Comparison of ENCODE assay signal across 33 mouse cellular contexts in the genomic region with DNA sequence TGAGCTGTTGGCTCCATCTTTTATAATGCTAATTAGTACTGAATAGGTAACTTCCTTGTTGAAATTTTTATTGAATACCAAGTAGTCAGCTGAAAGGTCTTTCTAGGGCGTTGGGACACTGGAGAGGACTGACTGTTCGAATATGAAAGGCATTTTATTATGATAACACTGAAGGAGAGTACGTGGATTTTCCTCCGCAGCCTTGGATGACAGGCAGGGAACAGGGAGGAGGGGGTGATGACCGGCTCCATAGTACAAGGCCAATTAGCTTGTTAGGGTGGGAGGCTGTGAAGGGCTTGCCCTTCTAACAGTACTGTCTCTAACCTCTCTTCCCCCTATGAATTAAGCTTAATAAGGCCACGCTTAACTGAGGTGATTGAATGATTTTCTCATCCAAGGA. TPM values are rescaled to one million over a fixed set of nuclear protein-coding genes. Genes with fewer than 3 reads are reported as not detected.
"Had no signal": no experiment of that assay in that cellular context is flagged by ENCODE, and none has a peak within 500 bp of the region (broad histone marks: within the 10 kb centered on the region; RNA-seq: fewer than 3 reads in every experiment).

No protein-coding gene starts in this region.

RNA-seq across cellular contexts. Expression of gene 1700029P11Rik, which starts 10.7 kb away (rescaled TPM):
- total RNA-seq: gastrocnemius, adult 2 months; gastrocnemius, postnatal 10 days; gastrocnemius, postnatal 25 days; gastrocnemius, postnatal 4 days; granulocyte monocyte progenitor cell, adult 5-6 weeks; heart, adult 18-20 months; heart, adult 8-10 months; heart, postnatal 10 days; heart, postnatal 25 days; heart, postnatal 4 days; layer of hippocampus, adult 2 months; layer of hippocampus, postnatal 10 days; layer of hippocampus, postnatal 25 days; left cerebral cortex, adult 2 months; left cerebral cortex, postnatal 14 days; left cerebral cortex, postnatal 36 days had no signal
- polyA plus RNA-seq: heart, embryonic 10.5 days; heart, embryonic 12.5 days; heart, embryonic 14.5 days; heart, embryonic 16.5 days; hindbrain, embryonic 10.5 days; hindbrain, embryonic 12.5 days; hindbrain, embryonic 14.5 days; hindbrain, embryonic 16.5 days; inflammation-experienced regulatory T-cells, adult 6 months; intestine, embryonic 15.5 days; intestine, postnatal 0 days; kidney, embryonic 14.5 days; kidney, embryonic 16.5 days; limb, embryonic 10.5 days; limb, embryonic 12.5 days; limb, embryonic 14.5 days; liver, embryonic 11.5 days had no signal

RNA-seq across cellular contexts. Expression of gene Csdc2, which starts 33.1 kb away (rescaled TPM):
- total RNA-seq: granulocyte monocyte progenitor cell, adult 5-6 weeks had no signal
- polyA plus RNA-seq: inflammation-experienced regulatory T-cells, adult 6 months had no signal
